Mouse (Mus musculus): Measurements from ENCODE around the gene Ank2.
A peak's percentile ranks its signal among the peaks of the same experiment; 100 is the strongest.
"Not testable (repeated sequence)": the region's sequence is repeated elsewhere in the genome, so short reads cannot be mapped to it uniquely, and the experiment has no call there.

Gene Ank2

DNA sequence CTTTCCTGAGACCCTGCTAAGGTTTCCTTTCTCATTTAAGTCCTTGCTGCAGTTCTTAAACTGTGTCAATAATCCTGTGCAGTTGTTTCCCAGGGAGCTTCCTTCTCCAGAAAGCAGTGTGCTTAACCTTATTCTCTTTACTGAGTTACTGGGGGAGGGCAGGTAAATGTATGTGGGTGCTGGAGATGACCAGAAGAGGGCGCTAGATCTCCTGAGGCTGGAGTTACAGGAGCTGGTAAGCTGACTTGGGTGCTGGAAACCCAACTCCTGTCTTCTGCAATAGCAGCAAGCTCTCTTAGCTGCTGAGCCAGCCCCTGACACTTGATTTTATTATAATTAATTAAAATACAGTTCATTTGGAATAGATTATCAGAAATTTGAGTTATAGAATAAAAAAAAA is 84.7 kb downstream of the Ank2 start:
- DNase-seq (ENCODE audit: low spot score): no peak

DNA sequence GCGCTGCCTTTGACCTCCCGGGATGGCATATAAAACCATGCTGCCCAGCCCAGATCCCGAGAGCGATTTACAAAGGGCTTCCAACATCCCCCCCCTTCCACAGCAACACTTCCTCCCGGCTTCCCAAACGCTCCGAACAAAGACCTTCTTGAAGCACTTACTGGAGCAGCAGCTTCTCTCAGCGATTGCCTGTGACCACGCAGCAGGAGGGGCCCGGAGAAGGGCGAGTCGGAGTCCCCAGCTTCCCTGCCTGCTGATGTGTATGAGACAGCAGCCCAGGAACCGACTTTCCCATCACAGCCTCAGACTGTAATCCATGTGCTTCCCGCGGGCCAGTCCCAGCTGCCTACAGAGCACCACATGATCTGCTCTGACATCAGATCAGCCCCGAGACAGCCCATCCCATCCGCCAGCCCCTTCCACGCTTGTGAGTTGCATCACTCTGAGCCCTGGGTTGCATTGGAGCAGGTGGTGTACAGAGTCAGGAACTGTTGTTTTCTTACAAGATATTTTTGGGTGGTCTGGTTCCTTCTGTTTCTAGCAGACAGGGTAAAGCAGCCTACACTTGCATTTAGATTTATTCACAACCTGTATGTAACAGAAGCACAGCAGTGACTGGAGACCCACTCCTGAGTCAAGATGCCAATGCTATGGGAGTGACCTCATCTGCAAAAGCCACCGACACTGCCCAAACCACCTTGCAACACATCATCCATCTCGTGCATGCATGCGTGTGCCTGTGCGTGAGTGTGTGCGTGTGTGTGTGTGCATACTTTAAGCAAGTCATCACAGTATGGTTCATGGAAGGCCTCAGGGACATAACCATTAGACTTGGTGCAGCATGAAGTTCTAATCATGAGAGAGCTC is 90.2 kb downstream of the Ank2 start:
- DNase-seq (ENCODE audit: low spot score): peak; percentile 13

DNA sequence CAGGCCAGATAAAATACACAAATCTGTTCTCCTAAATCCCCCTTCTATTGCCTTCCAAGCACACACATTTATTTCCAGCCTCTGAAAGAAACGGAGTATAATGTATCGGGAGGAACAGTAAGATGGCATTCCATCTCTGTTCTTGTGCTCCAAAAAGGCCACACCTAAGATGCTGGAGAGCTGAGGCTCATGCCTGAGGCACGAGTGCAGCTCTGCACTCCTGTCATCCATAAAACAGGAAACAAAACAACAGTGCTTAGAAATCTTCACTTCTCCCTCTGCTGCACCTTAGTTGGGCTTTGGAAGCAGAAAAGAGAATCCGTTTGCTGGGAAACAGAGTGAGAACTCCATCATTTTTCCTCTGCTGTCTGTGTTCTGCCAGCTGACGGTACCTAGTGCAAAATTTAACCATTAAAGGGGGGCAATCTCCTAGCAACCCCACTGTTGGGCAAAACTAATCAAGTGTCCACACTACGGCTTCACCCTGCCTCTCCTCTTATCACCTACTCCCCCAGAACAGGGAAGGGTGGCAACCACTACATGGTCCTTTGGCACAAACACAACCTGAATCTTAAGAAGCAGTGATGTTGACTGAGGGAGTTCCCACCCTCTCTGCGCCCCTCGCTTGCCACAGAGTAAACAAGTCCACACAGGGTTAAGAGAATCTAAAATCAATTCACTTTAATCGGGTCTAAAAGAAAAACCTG is 91.1 kb downstream of the Ank2 start:
- DNase-seq (ENCODE audit: low spot score): no peak

DNA sequence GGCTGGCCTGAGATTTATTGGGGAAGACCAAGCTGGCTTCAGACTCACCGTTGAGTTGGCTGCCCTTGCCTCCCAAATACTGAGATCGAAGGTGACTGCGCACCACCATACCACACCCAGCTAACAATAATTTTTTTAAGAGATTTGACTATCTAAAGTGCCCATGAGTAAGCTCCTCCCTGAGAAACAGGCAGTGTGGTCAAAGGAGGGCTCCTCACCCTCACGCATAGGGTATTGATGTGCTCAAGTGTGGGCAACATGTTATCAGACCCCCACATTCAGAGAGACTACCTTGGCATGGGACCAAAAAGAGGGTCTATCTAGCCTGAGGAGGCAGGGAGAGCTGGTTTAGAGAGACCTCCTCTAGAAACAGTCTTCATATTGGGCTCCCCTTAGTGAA is 92.3 kb downstream of the Ank2 start:
- no peak for DNase-seq (ENCODE audit: low spot score)

DNA sequence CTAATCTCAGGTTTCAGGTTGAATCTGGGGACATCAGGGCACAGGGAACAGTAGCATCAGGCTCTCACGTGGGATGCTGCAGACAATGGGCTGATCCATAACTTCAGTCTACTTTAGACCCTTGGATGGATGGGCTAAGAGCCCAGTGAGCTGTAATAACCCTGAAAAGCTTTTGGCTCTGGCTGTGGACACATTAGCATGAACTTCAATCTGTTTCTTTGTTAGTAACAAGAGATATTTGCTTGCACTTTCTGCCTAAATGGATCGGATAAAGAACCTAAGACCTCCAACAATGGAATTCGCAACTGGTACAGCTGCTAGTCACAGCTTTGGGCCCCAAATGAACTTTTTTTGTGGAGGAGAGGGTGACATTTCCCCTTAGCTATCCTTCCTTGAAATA is 94.8 kb downstream of the Ank2 start:
- no peak for DNase-seq (ENCODE audit: low spot score)

DNA sequence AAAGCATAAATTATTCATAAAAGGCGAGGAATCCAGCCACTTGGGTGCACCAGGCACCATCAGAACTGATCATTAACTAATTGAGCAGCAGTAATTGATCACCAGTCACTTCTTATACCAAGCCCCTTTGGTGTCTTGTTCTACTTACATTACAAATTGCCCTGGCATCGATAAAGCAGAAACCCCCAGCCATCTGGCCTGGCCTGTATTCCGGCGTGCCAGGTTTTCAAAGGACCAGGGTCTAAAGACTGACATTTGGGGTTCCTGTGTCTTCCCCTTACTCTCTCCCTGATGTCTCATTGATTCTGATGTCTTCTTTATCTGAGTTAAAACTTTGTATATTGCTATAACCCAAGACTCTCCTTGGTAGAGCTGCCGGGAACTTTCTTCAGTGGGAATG is 98.2 kb downstream of the Ank2 start:
- DNase-seq (ENCODE audit: low spot score): no peak

DNA sequence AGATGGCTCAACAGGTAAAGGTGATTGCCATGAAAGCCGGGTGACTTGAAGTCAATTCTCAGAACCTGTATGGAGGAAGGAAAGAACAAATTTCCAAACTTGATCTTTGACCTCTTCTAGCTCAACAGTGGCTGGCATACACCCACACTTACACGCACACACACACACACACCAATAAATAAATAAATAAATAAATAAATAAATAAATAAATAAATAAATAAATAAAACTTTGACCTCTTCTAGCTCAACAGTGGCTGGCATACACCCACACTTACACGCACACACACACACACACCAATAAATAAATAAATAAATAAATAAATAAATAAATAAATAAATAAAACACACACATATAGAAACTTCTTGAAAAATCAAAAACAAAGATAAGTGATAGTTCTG is 98.7 kb downstream of the Ank2 start:
- not testable (repeated sequence) for DNase-seq (ENCODE audit: low spot score)

DNA sequence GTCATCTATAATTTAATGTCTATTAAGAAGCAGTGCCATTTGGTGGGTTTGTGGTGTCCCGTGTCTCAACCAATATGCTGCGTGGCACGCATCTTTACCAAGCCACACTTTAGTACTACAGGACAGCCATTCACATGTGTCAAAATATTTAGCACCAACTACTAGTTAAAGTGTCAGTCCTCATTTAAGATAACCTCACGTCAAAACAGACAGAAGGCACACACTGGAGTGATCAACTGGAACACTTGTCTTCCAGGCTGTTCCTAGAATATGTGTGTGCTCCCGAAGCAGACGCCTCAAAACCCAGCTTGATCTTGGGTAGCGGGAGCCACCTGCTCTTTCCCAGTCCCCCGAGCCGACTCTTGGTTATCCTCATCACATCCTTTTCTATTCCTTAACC is 101.4 kb downstream of the Ank2 start:
- no peak for DNase-seq (ENCODE audit: low spot score)

DNA sequence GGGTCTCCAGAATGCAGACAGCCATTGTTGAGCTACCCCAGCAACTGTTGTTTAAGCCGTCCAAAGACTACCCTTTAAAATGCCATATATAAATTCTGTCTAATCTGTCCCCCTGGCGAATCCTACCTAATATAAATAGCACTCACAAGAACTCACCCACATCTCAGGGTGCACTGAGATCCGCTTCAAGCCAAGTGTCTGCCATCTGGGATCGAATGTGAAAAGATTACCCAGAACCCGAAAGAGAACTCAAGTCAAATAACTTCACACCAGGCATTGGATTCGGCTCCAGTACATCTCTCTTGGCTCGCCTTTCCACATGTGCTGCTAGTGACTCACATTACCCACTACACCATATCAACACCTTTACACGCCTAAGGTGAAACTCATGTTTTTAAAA is 103.9 kb downstream of the Ank2 start:
- no peak for DNase-seq (ENCODE audit: low spot score)

DNA sequence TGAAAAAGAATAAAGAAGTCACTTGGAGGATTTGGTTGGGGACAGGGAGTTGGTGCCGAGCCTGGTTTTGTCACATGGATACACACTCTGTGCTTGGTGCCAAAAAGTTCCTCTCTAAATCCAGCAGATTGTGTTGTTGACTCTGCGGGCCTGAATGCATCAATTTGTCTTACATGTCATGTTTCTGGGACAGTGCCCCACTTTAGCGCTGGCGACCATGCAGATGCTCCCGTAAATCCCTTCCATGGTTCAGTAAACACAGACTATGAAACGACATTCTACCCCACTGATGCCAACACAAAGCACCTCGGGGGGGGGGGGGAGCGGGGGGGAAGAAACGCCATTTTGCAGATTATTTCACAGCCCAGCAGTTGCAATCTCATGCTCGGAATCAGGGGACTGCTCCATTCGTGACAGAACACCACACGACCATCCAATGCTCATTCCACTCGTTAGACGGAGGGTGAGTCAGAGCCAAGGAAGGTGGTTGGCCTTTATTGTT is 112.1 kb downstream of the Ank2 start:
- DNase-seq (ENCODE audit: low spot score): no peak

DNA sequence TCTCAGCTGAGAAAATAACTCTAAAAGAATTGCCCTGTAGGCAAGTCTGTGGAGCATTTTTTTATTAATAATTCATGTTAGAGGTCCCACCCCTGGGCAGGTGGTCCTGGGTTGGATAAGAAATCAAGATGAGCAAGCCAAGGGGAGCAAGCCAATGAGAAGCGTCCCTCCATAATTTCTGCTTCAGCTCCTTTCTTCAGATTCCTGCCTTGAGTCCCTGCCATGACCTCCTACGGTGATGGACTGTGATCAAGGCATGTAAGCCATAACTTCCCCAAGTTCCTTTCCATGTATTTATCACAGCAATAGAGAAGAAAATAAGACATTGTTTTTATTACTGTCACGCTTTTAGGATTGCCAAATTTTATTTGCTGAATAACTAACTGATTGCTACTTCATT is 115.9 kb downstream of the Ank2 start:
- DNase-seq (ENCODE audit: low spot score): no peak

DNA sequence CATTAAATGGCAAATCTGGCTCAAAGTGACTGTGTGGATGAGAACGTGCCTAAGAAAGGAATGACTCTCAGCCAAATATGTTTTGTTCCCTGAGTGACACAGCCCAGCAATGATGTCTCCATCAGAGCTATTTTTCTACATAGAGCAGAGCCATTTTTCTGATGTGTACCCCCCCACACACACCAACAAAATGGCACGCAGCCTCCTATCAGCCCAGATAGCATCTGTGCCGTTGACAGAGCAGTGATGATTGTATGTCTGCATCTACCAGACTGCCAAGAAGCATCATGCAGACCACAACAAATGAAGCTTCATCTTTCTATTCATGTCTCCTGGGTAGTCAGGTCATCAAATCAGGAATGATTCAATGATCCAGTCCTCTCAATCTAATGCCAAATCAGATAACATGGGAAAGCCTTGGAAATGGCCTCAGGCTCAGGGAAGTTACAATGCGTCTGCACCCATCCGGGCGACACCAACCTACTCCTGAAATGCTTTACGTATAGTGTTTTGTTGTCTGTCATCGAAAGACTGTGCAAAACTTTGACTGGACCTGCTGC is 122.2 kb downstream of the Ank2 start:
- DNase-seq (ENCODE audit: low spot score): no peak

DNA sequence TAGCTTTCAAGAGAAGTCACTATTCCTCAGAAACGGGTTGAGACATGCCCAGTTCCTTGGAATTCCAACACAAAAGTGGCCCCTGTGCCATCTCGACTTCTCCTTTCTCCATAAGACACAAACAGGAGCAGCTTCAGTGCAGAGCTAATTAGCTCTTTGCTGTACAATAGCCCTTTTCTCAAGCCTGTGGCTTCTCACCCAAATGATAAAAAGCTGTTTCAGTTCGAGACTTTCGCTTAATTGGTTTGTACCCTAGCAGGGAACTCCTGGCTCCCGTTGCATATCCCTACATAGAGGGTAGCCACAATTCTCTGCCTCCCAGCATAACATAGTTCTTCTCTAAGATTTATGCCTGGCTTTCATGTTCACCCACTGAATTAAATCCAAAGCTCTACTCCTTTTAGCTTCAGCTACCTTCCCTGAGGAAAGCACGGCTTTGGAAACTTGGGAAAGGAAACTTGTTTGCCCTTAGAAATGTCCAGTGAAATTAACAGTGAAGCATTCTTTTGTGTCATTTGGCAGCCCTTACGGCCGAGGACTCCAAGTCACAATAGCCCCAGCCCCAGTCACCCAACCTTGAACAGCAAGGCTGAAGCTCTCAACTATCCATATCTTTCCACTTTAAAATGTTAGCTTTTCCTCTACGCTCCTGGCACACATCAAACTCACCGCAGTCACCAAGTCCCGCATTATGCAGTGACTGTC is 123.0 kb downstream of the Ank2 start:
- DNase-seq (ENCODE audit: low spot score): no peak

DNA sequence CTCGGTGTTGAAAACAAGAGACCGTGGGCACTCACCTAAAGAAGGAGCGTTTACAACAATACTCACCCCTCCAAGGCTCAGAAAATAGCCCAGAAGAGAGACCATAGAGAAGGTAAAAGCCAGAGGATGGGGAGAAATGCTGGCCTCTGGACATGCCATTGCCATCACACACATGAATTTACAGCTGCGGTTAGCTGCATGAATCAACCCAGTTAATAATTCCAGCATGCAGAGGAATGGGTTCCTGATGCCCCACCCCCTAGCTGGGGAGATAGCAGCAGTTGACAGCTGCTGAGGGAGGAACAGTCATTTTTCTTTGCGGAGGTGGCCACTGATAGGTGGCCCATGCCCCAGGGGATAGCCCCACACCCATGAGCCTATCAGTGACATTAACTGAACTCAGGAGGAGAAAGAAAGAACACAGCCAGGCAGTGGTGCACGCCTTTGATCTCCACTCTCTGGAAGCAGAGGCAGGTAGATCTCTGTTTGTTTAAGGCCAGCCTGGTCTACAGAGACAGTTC is 124.9 kb downstream of the Ank2 start:
- DNase-seq (ENCODE audit: low spot score): no peak

DNA sequence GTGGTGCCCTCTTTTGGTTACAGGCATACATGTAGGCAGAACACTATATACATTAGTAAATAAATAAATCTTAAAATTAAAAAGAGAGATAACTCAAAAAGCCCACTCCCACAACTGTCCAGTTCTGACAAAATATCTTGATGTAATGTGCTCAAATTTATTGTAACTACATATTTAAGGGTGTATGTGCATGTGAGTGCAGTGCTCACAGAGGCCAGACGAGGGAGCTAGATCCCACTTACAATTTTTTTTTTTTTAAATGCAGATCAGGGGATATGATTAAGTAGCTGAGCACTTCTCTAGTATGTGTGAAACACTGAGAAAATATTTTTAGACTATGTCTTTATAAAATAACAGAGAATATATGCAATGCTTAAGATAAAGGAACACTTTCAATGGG is 127.4 kb downstream of the Ank2 start:
- no peak for DNase-seq (ENCODE audit: low spot score)

DNA sequence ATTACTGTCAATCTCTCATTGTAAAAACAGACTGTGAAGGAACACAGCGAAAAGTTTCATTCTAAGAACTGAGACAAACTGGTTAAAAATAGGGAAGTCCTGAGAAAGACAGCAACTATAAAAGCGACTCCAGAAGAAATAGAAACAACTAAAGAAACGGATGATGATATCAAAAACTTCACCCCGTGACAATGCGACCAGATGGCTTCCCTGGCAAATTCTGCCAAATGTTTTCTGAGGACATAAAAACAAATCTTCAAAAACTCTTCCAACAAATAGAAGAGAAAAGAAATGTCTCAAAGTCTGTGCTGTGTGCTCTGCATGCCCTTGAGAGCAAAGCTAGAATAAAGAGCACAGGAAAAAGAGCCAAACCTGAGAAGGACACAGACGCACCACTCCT is 129.6 kb downstream of the Ank2 start:
- DNase-seq (ENCODE audit: low spot score): no peak

DNA sequence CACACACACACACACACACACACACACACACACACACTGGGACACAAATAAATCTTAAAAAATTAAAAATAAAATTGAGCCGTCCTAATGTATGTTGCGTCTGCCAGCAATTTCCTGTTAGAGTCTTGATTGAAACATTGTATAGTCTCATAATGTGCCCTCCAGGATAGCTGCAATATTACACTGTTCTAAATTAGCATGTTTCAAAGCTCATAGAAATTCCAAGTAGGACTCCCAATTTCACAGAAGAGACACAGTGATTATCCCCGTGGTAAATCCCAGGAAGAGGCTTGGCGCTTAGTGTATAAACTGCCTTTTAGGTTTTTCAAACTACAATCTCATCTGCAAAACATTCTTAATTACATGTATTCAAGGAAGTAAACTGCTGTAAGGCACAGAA is 131.7 kb downstream of the Ank2 start:
- no peak for DNase-seq (ENCODE audit: low spot score)

DNA sequence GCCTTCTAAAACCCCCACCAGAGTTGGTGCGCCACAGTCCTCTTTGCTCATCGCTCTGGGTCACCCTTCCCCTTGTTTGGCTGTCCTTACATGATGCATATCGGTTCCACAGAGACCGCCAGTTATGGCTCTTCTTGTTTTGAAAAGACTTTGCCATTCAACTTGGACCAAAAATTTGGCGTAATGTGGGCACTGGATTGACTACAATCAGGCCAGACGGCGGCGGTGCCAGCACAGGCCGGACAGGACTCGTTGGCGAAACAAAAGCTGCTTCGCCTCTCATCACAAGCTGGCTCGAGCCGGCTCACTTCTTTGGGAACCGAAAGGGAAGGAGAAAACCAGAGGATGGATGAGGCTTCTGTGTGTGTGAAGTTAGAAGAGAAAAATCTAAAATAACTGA is 135.6 kb downstream of the Ank2 start:
- no peak for DNase-seq (ENCODE audit: low spot score)

DNA sequence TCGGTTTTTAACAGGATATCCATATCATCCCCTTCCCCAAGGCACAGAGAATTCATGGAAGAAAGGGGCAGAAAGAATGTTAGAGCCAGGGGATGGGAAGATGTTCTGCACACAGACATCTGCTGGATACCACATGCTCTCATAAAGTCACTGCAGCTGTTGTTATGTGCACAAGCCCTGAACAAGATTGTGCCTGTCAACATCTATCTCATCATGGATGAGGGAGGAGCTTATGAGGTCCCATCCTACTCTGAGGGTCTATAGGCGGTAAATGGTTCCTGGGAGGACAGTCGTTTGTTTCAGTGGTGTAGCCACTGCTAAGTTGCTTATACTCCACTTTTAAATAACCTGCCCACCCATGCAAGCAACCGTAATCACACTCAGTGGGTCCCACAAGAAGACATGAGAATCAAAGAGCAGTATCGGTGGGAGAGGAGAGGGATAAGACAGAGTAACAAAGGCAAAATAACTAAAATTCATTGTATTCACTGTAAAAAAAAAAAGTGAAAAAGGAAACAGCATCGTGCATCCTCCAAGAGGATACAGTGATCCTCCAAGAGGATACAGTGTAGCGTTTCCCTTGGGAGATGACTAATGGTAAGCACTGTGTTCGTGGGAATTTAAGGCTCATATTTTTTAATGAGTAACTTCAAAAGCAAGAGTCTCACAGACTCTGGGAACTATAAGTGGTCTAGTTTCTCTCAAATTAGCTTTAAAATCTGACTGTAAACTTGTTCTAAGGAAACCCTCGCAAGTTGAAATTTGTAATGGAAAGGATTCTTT is 136.3 kb downstream of the Ank2 start:
- DNase-seq (ENCODE audit: low spot score): no peak

DNA sequence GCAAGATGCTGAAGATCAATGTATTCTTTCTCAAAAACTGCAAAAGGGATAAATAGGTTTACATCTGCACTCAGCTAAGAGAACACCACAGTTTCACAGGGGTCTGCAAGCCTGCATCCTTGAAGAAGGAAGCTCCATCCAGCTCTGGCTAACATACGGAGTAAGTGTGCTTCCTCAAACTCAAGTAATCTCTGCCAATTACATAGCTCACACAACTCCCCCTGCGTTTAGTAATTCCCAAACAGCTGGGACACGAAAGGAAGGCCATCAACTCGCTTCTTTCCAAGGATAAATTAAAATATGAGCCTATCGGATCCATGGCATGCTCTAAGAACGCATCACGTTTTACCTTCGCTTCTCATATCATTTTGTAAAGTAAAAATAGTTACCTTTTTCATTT is 137.3 kb downstream of the Ank2 start:
- no peak for DNase-seq (ENCODE audit: low spot score)

DNA sequence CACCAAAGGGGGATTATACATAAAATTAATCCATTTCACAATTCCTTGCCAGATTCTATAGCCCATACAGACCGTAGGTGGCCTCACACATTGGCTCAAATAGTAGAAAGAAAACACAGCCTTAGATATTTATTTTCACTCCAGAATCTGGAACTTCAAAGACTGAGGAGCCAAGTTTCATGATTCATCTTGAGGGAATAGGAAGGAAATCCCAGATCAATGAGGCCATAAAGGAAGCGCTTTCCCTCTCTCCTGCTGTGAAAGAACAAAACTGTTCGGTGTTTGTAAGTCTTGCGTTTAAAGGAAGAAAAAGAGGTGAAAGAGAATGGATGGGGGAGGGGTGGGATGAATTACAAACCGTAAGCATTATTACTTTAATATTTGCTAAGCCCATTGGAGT is 137.8 kb downstream of the Ank2 start:
- DNase-seq (ENCODE audit: low spot score): no peak

DNA sequence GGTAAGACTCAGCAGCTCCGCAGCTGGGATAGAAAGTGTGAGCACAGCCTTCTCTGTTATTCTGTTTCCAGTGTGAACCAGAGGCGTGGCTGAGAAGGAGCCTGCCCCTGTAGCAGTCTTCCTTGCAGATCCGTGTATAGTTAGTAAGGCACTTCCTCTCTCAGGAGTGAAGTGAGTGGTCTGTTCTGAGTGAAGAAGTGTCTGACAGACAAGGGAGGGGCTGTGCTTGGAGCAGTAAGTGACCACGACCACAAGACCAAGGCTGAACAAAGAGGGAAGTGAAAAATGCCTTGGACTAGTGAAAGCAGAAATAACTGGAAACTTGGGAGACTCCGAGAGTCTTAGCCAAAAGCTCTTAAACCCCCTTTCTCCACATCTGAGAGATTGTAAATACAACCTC is 143.9 kb downstream of the Ank2 start:
- DNase-seq (ENCODE audit: low spot score): no peak
